Mouse (Mus musculus): ENCODE results near the gene Slamf7. TPM values are rescaled to one million over a fixed set of nuclear protein-coding genes. Genes with fewer than 3 reads are reported as not detected.

The Slamf7 gene
- 10 to 100 TPM in 1 of 2 experiments, 1 to 10 TPM in 1; 9.4 to 18.5 TPM for polyA plus RNA-seq (2017; shearing (Covaris generic))

GRCm38 (mm10) chr1:171652734-171653133, at the start of gene Slamf7:
Gene Slamf7, minus strand, starts transcription at chr1:171653035.

DNA sequence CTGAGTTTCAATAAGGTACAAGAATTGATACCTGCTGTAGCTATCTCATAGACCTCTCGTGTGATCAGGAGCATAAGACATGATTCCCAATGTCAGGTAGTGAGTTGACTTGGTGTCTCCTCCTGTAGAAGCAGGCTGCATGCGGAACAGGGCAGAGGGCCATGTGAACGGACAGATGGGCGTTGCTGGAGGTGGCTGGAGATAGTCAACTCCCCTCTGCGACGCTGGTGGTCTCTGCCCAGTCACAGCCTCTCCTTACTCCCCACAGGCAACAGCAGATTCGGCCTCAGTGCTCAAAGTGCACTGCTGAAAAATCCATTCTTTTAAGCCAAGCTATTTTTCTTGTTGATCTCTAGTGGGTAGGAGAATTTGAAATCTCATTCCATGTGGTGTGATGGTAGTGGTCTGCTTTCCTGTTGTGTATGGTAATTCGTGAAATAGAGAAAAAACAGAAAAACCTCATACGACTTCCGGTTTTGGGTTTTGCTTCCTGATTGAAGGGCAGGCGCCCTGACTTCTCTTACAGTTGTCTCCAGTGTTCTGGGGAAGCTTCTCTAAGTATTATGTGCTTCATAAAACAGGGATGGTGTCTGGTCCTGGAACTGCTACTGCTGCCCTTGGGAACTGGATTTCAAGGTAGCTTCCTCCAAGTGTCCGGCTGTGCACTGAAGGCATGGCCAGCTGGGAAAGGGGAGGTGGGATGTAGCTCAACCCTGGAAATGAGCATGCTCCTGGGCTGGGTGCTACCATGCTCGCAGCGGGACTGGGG, 28.9 kb upstream of the Slamf7 start, which contains the start of gene Cd48:
Gene Cd48, plus strand, starts transcription at position 479 of the 769 bp plus-strand sequence.

GRCm38 (mm10) chr1:171607176-171607575, 45.7 kb downstream of the Slamf7 start, which contains the start of gene Ly9:
Gene Ly9, minus strand, starts transcription at chr1:171607410.

Other genes with a start within 250 kb of the Slamf7 start
- gene Usf1, start 241.7 kb downstream of the Slamf7 start, polyA plus RNA-seq (2017; shearing (Covaris generic)): 10 to 100 TPM; 63.4 to 64.5 TPM
- 1 to 10 TPM; 2.0 to 4.2 TPM for gene Tstd1, start 234.2 kb downstream of the Slamf7 start, polyA plus RNA-seq (2017; shearing (Covaris generic))
- gene F11r, start 215.5 kb downstream of the Slamf7 start, polyA plus RNA-seq (2017; shearing (Covaris generic)): under 1 TPM; 0.24 to 0.96 TPM
- 10 to 100 TPM; 10.7 to 12.7 TPM for gene Alyref2, start 149.6 kb downstream of the Slamf7 start, polyA plus RNA-seq (2017; shearing (Covaris generic))
- gene Itln1, start 117.7 kb downstream of the Slamf7 start, polyA plus RNA-seq (2017; shearing (Covaris generic)): not detected
- under 1 TPM; 0.66 to 0.70 TPM for gene Cd244a, start 93.8 kb downstream of the Slamf7 start, polyA plus RNA-seq (2017; shearing (Covaris generic))
- 100 to 1,000 TPM; 138 to 139 TPM for gene Ly9, start 45.6 kb downstream of the Slamf7 start, polyA plus RNA-seq (2017; shearing (Covaris generic))
- 100 to 1,000 TPM; 364 to 636 TPM for gene Cd48, start 29.0 kb upstream of the Slamf7 start, polyA plus RNA-seq (2017; shearing (Covaris generic))
- gene Slamf1, start 114.1 kb upstream of the Slamf7 start, polyA plus RNA-seq (2017; shearing (Covaris generic)): 10 to 100 TPM; 52.5 to 76.3 TPM
- gene Cd84, start 186.7 kb upstream of the Slamf7 start, polyA plus RNA-seq (2017; shearing (Covaris generic)): 100 to 1,000 TPM; 116 to 121 TPM
- gene Gm10521, start 242.6 kb upstream of the Slamf7 start, polyA plus RNA-seq (2017; shearing (Covaris generic)): under 1 TPM; 0.37 to 0.47 TPM